Mouse (Mus musculus) bone marrow macrophage, adult 2 months (primary cell): ENCODE results near the gene Ern2.

ENCODE experiments used
- CTCF ChIP-seq: IDR thresholded peaks from 2 replicates; pipeline ENCODE4 v1.5.1; 2012; ENCODE audit warnings: low read depth, mild to moderate bottlenecking, low read length, moderate library complexity
- POLR2A ChIP-seq: IDR thresholded peaks from 2 replicates; pipeline ENCODE4 v1.6.1; 2012; ENCODE audit warnings: mild to moderate bottlenecking, low read depth, low read length, borderline replicate concordance

- TF ChIP-seq POLR2A (no peak), CTCF (no peak)
Measured at GRCm38 (mm10) chr7:122208276-122209021, 22.4 kb upstream of the Ern2 start.
